Mouse (Mus musculus): ENCODE data around the gene Sdr39u1. TPM values are rescaled to one million over a fixed set of nuclear protein-coding genes. Genes with fewer than 3 reads are reported as not detected.

Sdr39u1 gene
- polyA plus RNA-seq, 1 experiment from 2014 or later: 109 TPM

DNA sequence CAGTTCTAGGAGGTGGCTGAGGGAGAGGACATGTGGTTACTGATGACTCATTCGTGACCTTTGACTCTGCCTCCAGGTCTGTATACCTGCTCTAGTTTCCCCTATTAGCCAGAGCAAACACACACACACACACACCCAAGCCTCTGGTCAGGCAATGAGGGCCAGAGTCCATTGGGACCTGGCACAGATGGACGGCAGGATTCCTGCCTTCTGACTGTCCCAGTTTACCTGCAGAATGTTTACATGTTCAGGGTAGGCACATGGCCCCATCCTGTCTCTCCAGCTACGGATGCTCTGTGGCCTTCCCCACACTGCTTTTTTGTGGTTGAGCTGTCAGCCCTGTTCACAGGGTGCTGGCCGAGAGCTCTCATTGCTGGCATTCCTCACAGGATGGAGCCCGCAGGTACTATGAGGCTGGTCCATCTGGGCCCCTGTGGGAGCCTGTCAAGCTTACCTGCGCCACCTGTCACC, 17.9 kb downstream of the Sdr39u1 start:
- H3K4me1 ChIP-seq (replicated peaks): peaks cover 30% of the 10 kb centered on the region
- WGBS: 82% methylated on average over 6 of the region's 6 CpGs
- H3K4me2 ChIP-seq: no peak overlapping the region
- H3K4me3 ChIP-seq: no peak overlapping the region
- no peak for ATAC-seq (ENCODE audit: low read depth)
- no peak overlapping the region for H3K27ac ChIP-seq (replicated peaks)
- H3K27me3 ChIP-seq: no peaks in the 10 kb centered on the region
- H3K36me3 ChIP-seq: peaks cover 2% of the 10 kb centered on the region
- H3K9ac ChIP-seq: no peak overlapping the region
- H3K9me3 ChIP-seq: no peaks in the 10 kb centered on the region

DNA sequence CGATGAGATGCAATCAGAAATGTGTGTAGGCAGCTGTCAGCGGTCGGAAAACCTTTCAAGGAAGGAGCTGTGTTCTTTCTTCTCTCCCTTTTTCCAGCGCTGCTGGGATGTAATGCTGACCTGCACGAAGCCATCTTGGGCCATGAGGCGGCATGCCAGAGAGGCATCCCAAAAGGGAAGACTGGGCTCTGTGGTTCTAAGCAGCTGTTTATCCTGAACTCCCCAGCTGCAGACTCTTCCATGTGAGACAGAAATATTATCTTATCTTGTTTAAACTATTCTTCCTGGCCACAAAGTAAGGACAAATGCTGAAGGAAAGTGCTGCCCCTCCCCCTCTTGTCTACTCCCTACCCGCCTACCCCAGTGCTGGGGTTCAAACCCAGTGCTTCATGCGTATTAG, 19.1 kb downstream of the Sdr39u1 start:
- Histone ChIP-seq H3K4me3 (no peak overlapping the region), H3K9me3 (no peaks in the 10 kb centered on the region), H3K27me3 (no peaks in the 10 kb centered on the region), H3K4me1 (replicated peaks) (peaks cover 22% of the 10 kb centered on the region), H3K36me3 (no peaks in the 10 kb centered on the region), H3K9ac (no peak overlapping the region), H3K4me2 (no peak overlapping the region), H3K27ac (replicated peaks) (no peak overlapping the region)
- 88% methylated on average over 8 of the region's 8 CpGs for WGBS
- ATAC-seq (ENCODE audit: low read depth): no peak

DNA sequence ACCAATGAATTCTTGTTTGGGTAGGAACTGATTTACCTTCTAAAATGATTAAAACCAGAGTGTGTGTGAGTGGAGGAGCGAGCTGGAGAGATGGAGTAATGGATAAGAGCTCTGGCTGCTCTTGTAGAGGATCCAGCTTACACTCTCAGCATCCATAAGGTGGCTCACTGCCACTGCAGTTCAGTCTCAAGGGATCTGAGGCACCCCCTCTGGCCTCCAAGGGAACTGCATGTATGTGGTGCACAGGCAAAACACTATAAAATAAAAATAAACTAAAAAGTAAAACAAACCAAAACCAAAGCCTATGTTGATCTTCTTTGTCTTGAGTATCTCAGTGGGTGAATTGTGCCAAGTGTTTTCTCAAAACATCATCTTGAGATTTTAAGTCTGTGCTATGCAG, 20.5 kb downstream of the Sdr39u1 start:
- 37% methylated on average over 1 of the region's 1 CpGs for WGBS
- H3K36me3 ChIP-seq: no peaks in the 10 kb centered on the region

DNA sequence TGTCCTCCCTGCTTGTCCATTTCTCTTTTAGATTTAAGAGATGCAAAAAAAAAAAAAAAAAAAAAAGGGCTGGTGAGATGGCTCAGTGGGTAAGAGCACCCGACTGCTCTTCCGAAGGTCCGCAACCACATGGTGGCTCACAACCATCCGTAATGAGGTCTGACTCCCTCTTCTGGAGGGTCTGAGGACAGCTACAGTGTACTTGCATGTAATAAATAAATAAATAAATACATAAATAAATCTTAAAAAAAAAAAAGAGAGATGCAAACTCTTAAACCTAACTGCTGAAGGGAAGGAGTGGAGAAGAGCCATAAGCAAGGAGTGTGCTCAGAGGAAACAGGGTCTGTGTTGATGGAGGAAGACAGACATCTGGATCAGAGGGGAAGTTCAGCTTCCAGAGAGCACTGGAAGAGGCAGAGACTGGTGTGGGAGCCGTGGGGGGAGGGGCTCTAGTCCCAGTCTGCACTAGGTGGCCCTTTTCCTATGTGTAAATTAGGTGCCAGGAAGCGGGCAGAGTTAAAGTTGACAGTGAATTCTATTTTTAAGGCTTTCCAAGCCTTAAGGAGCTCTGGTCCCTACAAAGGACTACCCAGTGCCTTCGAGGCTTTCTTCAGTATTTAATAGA, 21.7 kb downstream of the Sdr39u1 start:
- Histone ChIP-seq H3K4me3 (no peak overlapping the region), H3K9ac (no peak overlapping the region), H3K4me1 (replicated peaks) (peaks cover 13% of the 10 kb centered on the region), H3K9me3 (no peaks in the 10 kb centered on the region), H3K27ac (replicated peaks) (no peak overlapping the region), H3K4me2 (no peak overlapping the region), H3K27me3 (no peaks in the 10 kb centered on the region), H3K36me3 (no peaks in the 10 kb centered on the region)
- no peak for ATAC-seq (ENCODE audit: low read depth)
- WGBS: 26% methylated on average over 7 of the region's 7 CpGs

More for the DNA sequence above, 20.5 kb downstream of the Sdr39u1 start:
- Histone ChIP-seq H3K4me1 (replicated peaks) (peaks cover 14% of the 10 kb centered on the region), H3K27me3 (no peaks in the 10 kb centered on the region), H3K4me2 (no peak overlapping the region), H3K27ac (replicated peaks) (no peak overlapping the region), H3K4me3 (no peak overlapping the region), H3K9ac (no peak overlapping the region), H3K9me3 (no peaks in the 10 kb centered on the region)
- ATAC-seq (ENCODE audit: low read depth): no peak

DNA sequence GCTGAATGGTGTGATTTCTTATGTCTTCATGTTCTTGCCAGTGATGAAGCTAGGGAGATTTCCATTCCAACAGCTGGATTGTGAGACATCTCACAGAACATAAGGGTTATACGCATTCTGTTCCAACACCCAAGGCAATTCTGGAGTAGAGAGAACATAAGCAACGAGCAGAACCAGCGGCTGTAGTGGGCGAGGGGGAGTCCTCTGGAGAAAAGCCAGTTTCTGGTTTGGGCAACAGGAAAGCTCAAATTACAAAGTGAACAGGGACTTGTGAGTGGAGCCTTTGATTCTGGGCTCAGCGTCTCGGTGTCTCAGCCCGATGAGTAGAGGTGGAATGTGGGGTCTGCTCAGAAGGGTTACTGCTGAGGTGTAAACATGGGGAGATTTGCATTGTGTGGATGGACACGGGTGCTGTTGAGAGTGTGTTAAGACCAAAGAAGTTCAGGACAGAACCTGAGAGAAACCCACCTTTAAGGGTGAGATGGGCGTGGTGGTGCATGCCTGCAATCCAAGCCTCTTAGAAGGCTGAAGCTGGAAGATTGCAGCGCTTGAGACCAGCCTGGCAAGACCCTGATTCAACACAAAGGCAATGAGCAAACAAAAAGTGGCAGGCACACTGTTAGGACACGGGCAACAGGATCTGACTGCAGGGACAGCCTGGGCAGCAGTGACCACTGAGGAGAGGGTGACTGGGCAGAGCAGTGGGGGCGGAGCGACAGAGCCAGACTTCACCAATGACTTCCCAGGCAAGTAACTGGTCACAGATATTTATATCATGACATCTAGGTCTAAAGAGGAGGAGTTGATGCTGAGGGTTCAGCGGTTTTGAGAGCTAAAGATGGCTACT, 22.4 kb downstream of the Sdr39u1 start:
- H3K4me1 ChIP-seq (replicated peaks): peaks cover 18% of the 10 kb centered on the region
- no peaks in the 10 kb centered on the region for H3K27me3 ChIP-seq
- no peak overlapping the region for H3K4me3 ChIP-seq
- H3K9me3 ChIP-seq: no peaks in the 10 kb centered on the region
- no peak for ATAC-seq (ENCODE audit: low read depth)
- H3K9ac ChIP-seq: no peak overlapping the region
- H3K4me2 ChIP-seq: 0 out of 2 replicates have a peak overlapping the region, but pooled peaks have one; percentile 13
- peaks cover 5% of the 10 kb centered on the region for H3K36me3 ChIP-seq
- H3K27ac ChIP-seq (replicated peaks): no peak overlapping the region
- WGBS: 30% methylated on average over 14 of the region's 14 CpGs

DNA sequence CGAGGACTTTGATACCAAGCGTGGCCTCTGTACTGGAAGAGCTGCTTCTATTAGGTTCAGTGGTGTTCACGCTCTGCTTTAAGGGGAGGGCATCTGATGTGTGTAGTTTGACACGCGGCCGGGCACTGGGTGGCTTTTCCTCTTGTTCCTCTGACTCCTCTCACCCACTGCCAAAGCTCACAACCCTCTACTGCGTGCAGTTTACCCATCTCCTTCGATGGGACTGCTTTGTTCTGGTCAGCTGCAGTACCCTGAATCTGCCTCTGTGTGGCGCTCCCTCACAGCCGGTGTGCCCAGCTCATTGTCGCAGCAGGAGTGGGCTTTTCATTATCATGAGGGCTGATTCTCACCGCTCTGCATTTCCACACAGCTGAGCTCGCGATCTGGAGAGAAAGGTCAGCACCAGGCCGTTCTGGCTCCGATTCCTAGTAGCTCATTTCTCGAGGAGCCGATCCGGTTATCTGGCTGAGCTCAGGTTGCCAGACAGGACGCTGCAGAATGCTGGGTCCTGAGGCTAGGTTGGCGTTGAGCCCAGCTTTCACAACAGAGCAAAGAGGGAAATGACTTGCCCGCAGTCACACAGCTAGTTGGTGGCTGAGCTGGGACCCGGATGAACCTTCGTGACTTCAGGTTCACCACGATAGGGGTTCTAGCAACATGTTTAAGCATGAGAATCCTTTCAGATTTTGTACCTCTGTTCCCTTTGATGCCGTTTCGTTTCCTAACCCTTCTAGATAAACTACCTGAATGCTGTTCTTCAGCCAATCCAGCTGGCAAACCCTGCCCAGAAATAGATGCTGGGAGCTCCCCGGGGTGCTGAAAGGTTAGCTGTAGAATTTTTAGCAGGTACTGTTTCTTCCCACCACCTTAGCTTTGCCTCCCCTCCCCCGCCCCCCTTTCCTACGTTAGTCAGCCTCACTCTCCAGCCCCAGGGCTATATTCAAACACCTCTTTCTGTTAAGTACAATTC, 26.1 kb downstream of the Sdr39u1 start:
- Histone ChIP-seq H3K27ac (replicated peaks) (no peak overlapping the region; the same call in 1 of the 2 replicates), H3K27me3 (no peaks in the 10 kb centered on the region), H3K9me3 (no peaks in the 10 kb centered on the region), H3K9ac (peak overlapping the region; percentile 26; the same call in 1 of the 2 replicates), H3K4me3 (peak overlapping the region; percentile 10; the same call in 1 of the 2 replicates), H3K4me1 (replicated peaks) (peaks cover 18% of the 10 kb centered on the region), H3K36me3 (peaks cover 41% of the 10 kb centered on the region), H3K4me2 (peak overlapping the region; percentile 29)
- peak; percentile 70 for ATAC-seq (ENCODE audit: low read depth)
- WGBS: 15% methylated on average over 30 of the region's 30 CpGs

DNA sequence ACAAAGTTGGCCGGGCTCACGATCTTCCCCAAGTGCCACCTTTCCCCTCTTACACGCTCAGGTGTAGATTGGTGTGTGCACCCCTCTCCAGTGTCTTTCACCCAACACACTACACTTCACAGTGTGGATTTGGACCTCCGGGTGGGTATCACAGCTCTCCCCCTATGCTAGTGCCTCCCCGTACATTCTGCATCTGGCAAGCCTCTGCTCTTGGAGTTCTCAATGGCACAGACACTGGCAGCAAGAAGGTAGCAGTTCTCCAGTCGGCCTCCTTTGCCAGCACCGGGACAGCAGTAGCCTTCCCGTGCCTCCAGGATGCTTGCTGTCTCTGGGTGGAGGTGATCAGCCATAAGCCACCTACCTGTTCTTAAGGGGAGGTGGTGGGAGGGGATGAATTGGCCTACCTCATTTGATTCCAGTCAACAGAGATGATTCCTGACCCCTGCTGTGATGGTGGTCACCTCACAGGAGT, 26.8 kb downstream of the Sdr39u1 start:
- H3K4me3 ChIP-seq: no peak overlapping the region
- peaks cover 48% of the 10 kb centered on the region for H3K36me3 ChIP-seq
- peak overlapping the region; percentile 26; the same call in 1 of the 2 replicates for H3K9ac ChIP-seq
- H3K27me3 ChIP-seq: no peaks in the 10 kb centered on the region
- no peak overlapping the region for H3K27ac ChIP-seq (replicated peaks)
- 84% methylated on average over 8 of the region's 8 CpGs for WGBS
- peak; percentile 45 for ATAC-seq (ENCODE audit: low read depth)
- peaks cover 18% of the 10 kb centered on the region for H3K4me1 ChIP-seq (replicated peaks)
- H3K9me3 ChIP-seq: no peaks in the 10 kb centered on the region
- H3K4me2 ChIP-seq: peak overlapping the region; percentile 29

DNA sequence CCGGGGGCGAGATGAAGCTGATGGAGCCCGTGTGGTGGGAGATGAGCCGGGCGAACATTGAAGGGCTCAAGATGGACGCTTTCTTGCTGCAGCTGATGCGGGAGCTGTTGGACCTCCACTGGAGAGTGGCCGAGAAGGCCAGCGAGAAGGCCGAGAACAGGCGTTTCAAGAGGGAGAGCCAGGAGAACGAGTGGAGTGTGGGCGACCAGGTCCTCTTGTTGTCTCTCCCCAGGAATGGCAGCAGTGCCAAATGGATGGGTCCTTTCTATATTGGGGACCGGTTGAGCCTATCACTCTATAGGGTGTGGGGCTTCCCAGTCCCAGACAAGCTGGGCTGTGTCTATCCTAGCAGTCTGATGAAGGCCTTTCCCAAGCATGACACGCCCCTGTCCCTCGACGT, 27.5 kb downstream of the Sdr39u1 start:
- 94% methylated on average over 17 of the region's 17 CpGs for WGBS
- Histone ChIP-seq H3K27ac (replicated peaks) (no peak overlapping the region), H3K27me3 (no peaks in the 10 kb centered on the region), H3K4me1 (replicated peaks) (peaks cover 14% of the 10 kb centered on the region), H3K9me3 (no peaks in the 10 kb centered on the region), H3K36me3 (peaks cover 55% of the 10 kb centered on the region), H3K9ac (no peak overlapping the region), H3K4me2 (no peak overlapping the region), H3K4me3 (no peak overlapping the region)
- no peak for ATAC-seq (ENCODE audit: low read depth)

DNA sequence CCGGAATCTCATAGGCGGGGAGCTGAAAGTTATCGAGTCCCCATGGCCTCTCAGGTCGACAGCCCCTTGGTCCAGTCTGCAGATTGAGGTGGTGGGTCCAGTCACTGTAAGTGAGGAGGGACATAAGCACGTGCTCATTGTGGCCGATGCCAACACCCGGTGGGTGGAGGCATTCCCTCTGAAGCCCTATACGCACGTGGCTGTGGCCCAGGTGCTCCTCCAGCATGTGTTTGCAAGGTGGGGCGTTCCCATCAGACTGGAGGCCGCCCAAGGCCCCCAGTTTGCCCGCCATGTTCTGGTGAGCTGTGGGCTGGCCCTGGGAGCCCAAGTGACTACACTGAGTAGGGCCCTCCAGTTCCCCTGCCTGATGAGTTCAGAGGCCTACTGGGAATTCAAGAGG, 28.1 kb downstream of the Sdr39u1 start:
- Histone ChIP-seq H3K27me3 (no peaks in the 10 kb centered on the region), H3K27ac (replicated peaks) (no peak overlapping the region), H3K4me1 (replicated peaks) (peaks cover 12% of the 10 kb centered on the region), H3K36me3 (peaks cover 57% of the 10 kb centered on the region), H3K4me2 (no peak overlapping the region), H3K9ac (no peak overlapping the region), H3K4me3 (no peak overlapping the region), H3K9me3 (no peaks in the 10 kb centered on the region)
- no peak for ATAC-seq (ENCODE audit: low read depth)
- WGBS: 94% methylated on average over 12 of the region's 12 CpGs

DNA sequence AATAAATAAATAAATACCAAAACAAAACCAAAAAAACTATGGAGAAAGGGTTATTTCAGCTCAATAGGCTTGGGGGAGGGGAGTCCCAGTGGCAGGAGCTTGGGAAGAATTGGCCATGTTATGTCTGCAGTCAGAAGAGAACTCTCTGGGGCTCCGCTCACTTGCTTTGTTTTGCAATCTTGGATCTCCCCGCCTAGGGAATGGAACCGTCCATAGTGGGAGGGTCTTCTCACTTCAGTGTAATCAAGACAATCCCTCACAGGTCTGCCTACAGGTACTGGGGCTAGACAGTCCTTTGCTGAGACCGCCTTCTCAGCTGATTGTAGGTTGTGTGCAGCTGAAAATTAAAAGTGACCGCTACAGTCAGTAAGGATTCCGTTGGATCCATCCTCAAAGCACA, 30.6 kb downstream of the Sdr39u1 start:
- no peaks in the 10 kb centered on the region for H3K9me3 ChIP-seq
- peaks cover 12% of the 10 kb centered on the region for H3K4me1 ChIP-seq (replicated peaks)
- H3K4me3 ChIP-seq: no peak overlapping the region
- H3K36me3 ChIP-seq: peaks cover 82% of the 10 kb centered on the region
- ATAC-seq (ENCODE audit: low read depth): no peak
- H3K27me3 ChIP-seq: no peaks in the 10 kb centered on the region
- H3K4me2 ChIP-seq: no peak overlapping the region
- 94% methylated on average over 6 of the region's 6 CpGs for WGBS
- H3K9ac ChIP-seq: no peak overlapping the region
- no peak overlapping the region for H3K27ac ChIP-seq (replicated peaks)

DNA sequence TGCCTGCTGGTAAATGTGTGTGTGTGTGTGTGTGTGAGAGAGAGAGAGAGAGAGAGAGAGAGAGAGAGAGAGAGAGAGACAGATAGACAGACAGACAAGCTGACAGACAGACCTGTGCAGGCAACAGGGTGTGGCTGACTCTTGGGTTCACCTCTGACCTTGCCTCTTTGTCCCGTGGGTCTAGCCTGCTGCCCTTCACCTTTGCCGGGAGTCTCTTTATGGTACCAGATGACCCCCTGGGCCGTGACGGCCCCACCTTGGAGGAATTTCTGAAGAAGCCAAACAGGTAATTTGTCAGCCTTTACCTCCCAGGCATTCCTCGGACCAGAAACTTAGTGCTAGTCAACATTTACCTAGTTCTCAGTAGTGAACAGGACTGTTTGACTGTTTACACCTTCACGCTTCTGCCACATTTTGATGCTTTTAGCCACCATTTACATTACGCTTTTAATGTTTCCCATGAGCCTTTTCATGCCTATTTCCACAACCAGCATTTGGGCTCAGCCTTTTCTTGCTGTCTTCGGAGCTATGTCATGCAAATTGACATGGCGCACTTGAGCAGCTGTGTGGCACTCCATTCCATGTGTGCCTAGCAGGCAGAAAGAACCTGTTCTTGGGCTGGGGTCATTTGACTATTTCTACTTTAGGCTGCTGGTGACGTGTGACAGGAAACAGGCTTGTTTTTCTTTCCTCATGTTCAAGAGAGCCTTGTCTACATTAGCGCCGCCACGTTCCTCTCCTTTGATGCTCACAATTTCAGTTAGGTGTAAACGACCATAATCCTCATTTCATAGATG, 31.7 kb downstream of the Sdr39u1 start:
- Histone ChIP-seq H3K27ac (replicated peaks) (no peak overlapping the region), H3K9ac (no peak overlapping the region), H3K4me2 (no peak overlapping the region), H3K27me3 (no peaks in the 10 kb centered on the region), H3K9me3 (no peaks in the 10 kb centered on the region), H3K4me1 (replicated peaks) (peaks cover 8% of the 10 kb centered on the region), H3K36me3 (peaks cover 86% of the 10 kb centered on the region), H3K4me3 (no peak overlapping the region)
- ATAC-seq (ENCODE audit: low read depth): no peak
- WGBS: 75% methylated on average over 14 of the region's 14 CpGs
